Mouse (Mus musculus) spleen, adult 2 months (tissue): ENCODE results near the gene Mcmbp.
A peak's percentile ranks its signal among the peaks of the same experiment; 100 is the strongest.

Experiments used
- CTCF ChIP-seq: fragments of 200-500 bp; IDR thresholded peaks from 2 replicates; pipeline ENCODE4 v1.5.1; 2011; ENCODE audit warnings: mild to moderate bottlenecking, inconsistent platforms; ENCODE audit not compliant: insufficient read depth, insufficient read length, insufficient replicate concordance; ENCODE audit errors: extremely low read depth
- POLR2A ChIP-seq: fragments of 200-500 bp; IDR thresholded peaks from 2 replicates; pipeline ENCODE4 v1.6.1; 2011; ENCODE audit warnings: low read depth, low read length, inconsistent platforms

- TF ChIP-seq CTCF, result peak; percentile 98
- no peak for TF ChIP-seq POLR2A
Measured at GRCm38 (mm10) chr7:128690070-128690469, 50.2 kb downstream of the Mcmbp start.
